Mouse (Mus musculus) kidney, adult 9 months (tissue): ENCODE results near the gene Efcc1.
A peak's percentile ranks its signal among the peaks of the same experiment; 100 is the strongest.

Experiments used
- DNase-seq: peaks from one replicate; pipeline ENCODE4 v3.0.0; 2022

Efcc1 gene

GRCm38 (mm10) chr6:87730591-87731462 lies at the start of gene Efcc1:
Efcc1 (plus strand) TSS chr6:87730869.
- DNase-seq: peak; percentile 21

GRCm38 (mm10) chr6:87695947-87696346 lies 34.7 kb upstream of the Efcc1 start:
- peak; percentile 29 for DNase-seq

GRCm38 (mm10) chr6:87696544-87696943 lies 34.1 kb upstream of the Efcc1 start:
- DNase-seq: no peak

GRCm38 (mm10) chr6:87706246-87706645 lies 24.4 kb upstream of the Efcc1 start:
- peak; percentile 10 for DNase-seq

GRCm38 (mm10) chr6:87712311-87712710 lies 18.4 kb upstream of the Efcc1 start:
- DNase-seq: no peak

- DNase-seq: no peak
Observed at GRCm38 (mm10) chr6:87714091-87714490, 16.6 kb upstream of the Efcc1 start.

GRCm38 (mm10) chr6:87722631-87723030 lies 8.0 kb upstream of the Efcc1 start:
- peak; percentile 34 for DNase-seq

GRCm38 (mm10) chr6:87725267-87725912 lies 5.3 kb upstream of the Efcc1 start:
- DNase-seq: no peak

- DNase-seq: no peak
Observed at GRCm38 (mm10) chr6:87728102-87728501, 2.6 kb upstream of the Efcc1 start.

GRCm38 (mm10) chr6:87730141-87730540 lies 528 bp upstream of the Efcc1 start:
- DNase-seq: no peak

- DNase-seq: no peak
Observed at GRCm38 (mm10) chr6:87731463-87732095, 910 bp downstream of the Efcc1 start.

GRCm38 (mm10) chr6:87732151-87733011 lies 1.7 kb downstream of the Efcc1 start:
- no peak for DNase-seq

GRCm38 (mm10) chr6:87733131-87733930 lies 2.7 kb downstream of the Efcc1 start:
- DNase-seq: peak; percentile 39

- peak; percentile 37 for DNase-seq
Observed at GRCm38 (mm10) chr6:87734136-87734535, 3.5 kb downstream of the Efcc1 start.

- no peak for DNase-seq
Observed at GRCm38 (mm10) chr6:87736923-87737322, 6.3 kb downstream of the Efcc1 start.

- no peak for DNase-seq
Observed at GRCm38 (mm10) chr6:87737921-87738626, 7.4 kb downstream of the Efcc1 start.

GRCm38 (mm10) chr6:87739898-87740297 lies 9.2 kb downstream of the Efcc1 start:
- DNase-seq: no peak

- no peak for DNase-seq
Observed at GRCm38 (mm10) chr6:87740496-87740895, 9.8 kb downstream of the Efcc1 start.

GRCm38 (mm10) chr6:87741978-87742377 lies 11.3 kb downstream of the Efcc1 start:
- DNase-seq: no peak

- DNase-seq: no peak
Observed at GRCm38 (mm10) chr6:87742804-87743203, 12.1 kb downstream of the Efcc1 start.

GRCm38 (mm10) chr6:87743281-87743680 lies 12.6 kb downstream of the Efcc1 start:
- DNase-seq: no peak
